Mouse (Mus musculus) ES-Bruce4 (cell line): ENCODE measurements around the gene Tab1. TPM values are rescaled to one million over a fixed set of nuclear protein-coding genes. Genes with fewer than 3 reads are reported as not detected.
"Not testable (repeated sequence)": the region's sequence is repeated elsewhere in the genome, so short reads cannot be mapped to it uniquely, and the experiment has no call there.

ENCODE experiments used
- H3K27ac ChIP-seq: 2 replicates; pipeline ENCODE4 v1.5.1; 2012; ENCODE audit warnings: low read length, inconsistent platforms; ENCODE audit not compliant: insufficient read depth
- H3K27me3 ChIP-seq: 2 replicates; pipeline ENCODE4 v1.6.1; 2012; ENCODE audit warnings: mild to moderate bottlenecking, low read length, inconsistent platforms; ENCODE audit not compliant: control insufficient read depth, poor library complexity, insufficient read depth, severe bottlenecking
- H3K36me3 ChIP-seq: 2 replicates; pipeline ENCODE4 v1.6.1; 2012; ENCODE audit warnings: inconsistent platforms, mild to moderate bottlenecking, low read length, moderate library complexity; ENCODE audit not compliant: control insufficient read depth, poor library complexity, insufficient read depth, severe bottlenecking
- H3K4me1 ChIP-seq: one replicate; pipeline ENCODE4 v1.8.1; 2011; ENCODE audit warnings: low read length; ENCODE audit not compliant: control insufficient read depth, insufficient read depth
- H3K4me3 ChIP-seq: 2 replicates; pipeline ENCODE4 v1.5.1; 2011; ENCODE audit warnings: low read depth, mild to moderate bottlenecking, low read length
- H3K9ac ChIP-seq: 2 replicates; pipeline ENCODE4 v1.6.1; 2012; ENCODE audit warnings: low read depth, mild to moderate bottlenecking, inconsistent platforms; ENCODE audit not compliant: poor library complexity, severe bottlenecking
- H3K9me3 ChIP-seq: replicated peaks from 2 replicates; pipeline ENCODE4 v1.6.1; 2012; ENCODE audit warnings: mild to moderate bottlenecking, low read length, inconsistent platforms; ENCODE audit not compliant: control insufficient read depth, poor library complexity, insufficient read depth, severe bottlenecking
- CTCF ChIP-seq: IDR thresholded peaks from one replicate; pipeline ENCODE4 v1.8.1; 2011; ENCODE audit warnings: low read depth, low read length
- EP300 ChIP-seq: IDR thresholded peaks from 2 replicates; pipeline ENCODE4 v1.6.1; 2011; ENCODE audit warnings: low read depth, low read length; ENCODE audit not compliant: insufficient read depth
- POLR2A ChIP-seq: IDR thresholded peaks from one replicate; pipeline ENCODE4 v1.8.1; 2011; ENCODE audit warnings: low read length; ENCODE audit not compliant: insufficient read depth
- polyA plus RNA-seq: library from polyadenylated mRNA; stranded (reverse); fragments of >200 nt; gene quantifications from 2 replicates; pipeline ENCODE4 v1.2.4, GENCODE M21; 2011; ENCODE audit warnings: low read depth; ENCODE audit not compliant: missing spikeins, insufficient read depth, insufficient read length

The Tab1 gene
- polyA plus RNA-seq, 1 experiment: 15.6 TPM

DNA sequence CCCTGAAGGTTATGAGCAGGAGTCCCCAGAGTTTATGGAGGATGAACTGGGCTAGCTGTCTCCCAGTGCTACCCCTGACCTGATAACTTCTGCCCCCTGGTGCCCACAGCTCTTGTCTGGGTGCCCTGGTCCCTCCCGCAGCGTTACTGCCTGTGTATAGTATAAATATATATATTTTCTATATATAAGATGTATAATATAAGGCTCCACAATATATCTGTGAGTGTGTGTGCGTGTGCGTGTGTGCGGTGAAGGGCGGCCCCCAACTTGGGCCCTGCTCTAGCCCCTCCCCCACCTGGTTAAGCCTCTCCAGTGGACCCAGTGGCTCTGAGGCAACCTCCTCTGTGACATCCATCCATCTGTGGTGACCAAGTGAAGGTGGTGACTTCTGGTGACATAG, 13.9 kb upstream of the Tab1 start:
- TF ChIP-seq EP300 (no peak), CTCF (no peak), POLR2A (no peak)

GRCm38 (mm10) chr15:80121721-80122325, 11.1 kb upstream of the Tab1 start:
- TF ChIP-seq POLR2A (no peak), CTCF (no peak), EP300 (no peak)
- Histone ChIP-seq H3K4me3 (no peak overlapping the region), H3K27me3 (no peaks in the 10 kb centered on the region), H3K9ac (no peak overlapping the region), H3K4me1 (peaks cover 2% of the 10 kb centered on the region), H3K27ac (no peak overlapping the region), H3K36me3 (no peaks in the 10 kb centered on the region), H3K9me3 (no peaks in the 10 kb centered on the region)

More for the DNA sequence above, 13.9 kb upstream of the Tab1 start:
- H3K9ac ChIP-seq: no peak overlapping the region
- no peak overlapping the region for H3K4me3 ChIP-seq
- no peak overlapping the region for H3K27ac ChIP-seq
- H3K9me3 ChIP-seq: no peaks in the 10 kb centered on the region
- peaks cover 9% of the 10 kb centered on the region for H3K4me1 ChIP-seq
- H3K36me3 ChIP-seq: no peaks in the 10 kb centered on the region
- no peaks in the 10 kb centered on the region for H3K27me3 ChIP-seq

GRCm38 (mm10) chr15:80122431-80122830, 10.5 kb upstream of the Tab1 start:
- H3K27me3 ChIP-seq, H3K4me3 ChIP-seq, H3K27ac ChIP-seq, H3K9ac ChIP-seq, H3K36me3 ChIP-seq, H3K9me3 ChIP-seq, H3K4me1 ChIP-seq: not testable (repeated sequence)

DNA sequence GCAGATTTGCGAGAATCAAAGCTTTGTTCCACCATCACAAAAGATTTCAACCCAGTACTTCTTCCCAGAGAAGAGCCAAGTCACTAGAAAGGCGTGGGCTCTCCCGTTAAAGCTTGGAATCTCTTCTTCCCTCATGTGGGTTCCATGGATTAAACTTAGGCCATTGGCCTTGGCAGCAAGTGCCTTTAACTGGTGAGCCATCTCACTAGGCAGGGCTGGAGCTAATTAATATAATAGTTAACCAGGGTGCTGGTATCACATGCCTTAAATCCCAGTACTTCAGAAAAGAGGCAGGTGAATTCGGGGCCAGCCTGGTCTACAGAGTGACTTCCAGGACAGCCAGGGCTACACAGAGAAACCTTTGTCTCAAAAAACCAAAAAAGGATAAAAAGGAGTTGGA, 8.3 kb upstream of the Tab1 start:
- Histone ChIP-seq H3K4me1 (no peaks in the 10 kb centered on the region), H3K27ac (no peak overlapping the region), H3K27me3 (no peaks in the 10 kb centered on the region), H3K36me3 (no peaks in the 10 kb centered on the region), H3K9ac (no peak overlapping the region), H3K9me3 (no peaks in the 10 kb centered on the region), H3K4me3 (no peak overlapping the region)
- TF ChIP-seq EP300: no peak
- no peak for TF ChIP-seq POLR2A
- TF ChIP-seq CTCF: no peak

DNA sequence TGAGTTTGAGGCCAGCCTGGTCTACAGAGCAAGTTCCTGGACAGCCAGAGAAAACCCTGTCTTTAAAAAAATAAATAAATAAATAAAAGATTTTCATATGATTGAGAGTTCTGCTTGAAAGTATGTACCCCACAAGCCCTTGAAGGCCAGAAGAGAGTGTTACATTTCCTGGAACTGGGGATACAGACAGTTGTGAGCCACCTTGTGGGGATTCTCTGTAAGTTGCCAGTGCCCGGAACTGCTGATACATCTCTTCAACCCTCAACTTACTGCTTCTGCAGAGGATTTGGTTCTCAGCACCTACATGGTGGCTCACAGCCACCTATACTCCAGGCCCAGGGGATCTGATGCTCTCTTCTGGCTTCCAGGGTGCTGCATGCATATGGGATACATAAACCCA, 5.7 kb upstream of the Tab1 start:
- no peak overlapping the region for H3K4me3 ChIP-seq
- no peak for TF ChIP-seq POLR2A
- TF ChIP-seq EP300: no peak
- H3K9me3 ChIP-seq: no peaks in the 10 kb centered on the region
- no peaks in the 10 kb centered on the region for H3K27me3 ChIP-seq
- H3K9ac ChIP-seq: no peak overlapping the region
- H3K36me3 ChIP-seq: no peaks in the 10 kb centered on the region
- H3K27ac ChIP-seq: no peak overlapping the region
- H3K4me1 ChIP-seq: no peaks in the 10 kb centered on the region

GRCm38 (mm10) chr15:80129982-80130381, 2.9 kb upstream of the Tab1 start:
- TF ChIP-seq CTCF: no peak
- no peak for TF ChIP-seq EP300
- TF ChIP-seq POLR2A: no peak
- Histone ChIP-seq H3K27me3 (no peaks in the 10 kb centered on the region), H3K36me3 (no peaks in the 10 kb centered on the region), H3K4me1 (no peaks in the 10 kb centered on the region), H3K4me3 (no peak overlapping the region), H3K9ac (no peak overlapping the region), H3K9me3 (no peaks in the 10 kb centered on the region), H3K27ac (no peak overlapping the region)
